Mouse (Mus musculus): ENCODE measurements around the gene Vmn1r205.
"Not testable (repeated sequence)": the region's sequence is repeated elsewhere in the genome, so short reads cannot be mapped to it uniquely, and the experiment has no call there.

Gene Vmn1r205

GRCm38 (mm10) chr13:22592900-22593299 lies at the start of gene Vmn1r205:
TSS of gene Vmn1r205 (minus strand) at chr13:22593000.
- no peak for DNase-seq

- not testable (repeated sequence) for DNase-seq
These were observed 31.4 kb upstream of the Vmn1r205 start, which contains the start of gene Vmn1r206 for GRCm38 (mm10) chr13:22624151-22624550. TSS of gene Vmn1r206 (minus strand) at chr13:22624251.

GRCm38 (mm10) chr13:22583336-22583735 lies 9.5 kb downstream of the Vmn1r205 start:
- DNase-seq, result not testable (repeated sequence)

- DNase-seq, result not testable (repeated sequence)
These were observed 17.9 kb downstream of the Vmn1r205 start for GRCm38 (mm10) chr13:22574911-22575310.

GRCm38 (mm10) chr13:22552898-22553297 lies 39.9 kb downstream of the Vmn1r205 start, which contains the start of gene Vmn1r204:
TSS of gene Vmn1r204 (plus strand) at chr13:22553198.
- not testable (repeated sequence) for DNase-seq
